Mouse (Mus musculus): ENCODE data around the gene Dnali1. TPM values are rescaled to one million over a fixed set of nuclear protein-coding genes. Genes with fewer than 3 reads are reported as not detected.
A peak's percentile ranks its signal among the peaks of the same experiment; 100 is the strongest.

Gene Dnali1
- 0.41 and 0.51 TPM in 2 replicates for polyA plus RNA-seq (2015; fragmentation: Nextera tagmentation; extraction: Ambion mirVana)

GRCm38 (mm10) chr4:125065517-125066307 is at the start of gene Dnali1:
TSS of gene Dnali1 (minus strand) at chr4:125065703.
- 2% methylated on average over 26 of the region's 26 CpGs for whole genome bisulfite sequencing
- Histone ChIP-seq H3K4me2 (ENCODE audit: low read length) (peak within 1 kb of the TSS; percentile 94), H3K36me3 (ENCODE audit: control insufficient read depth, insufficient read depth) (peaks cover 1% of the 10 kb centered on the region; the same call in 1 of the 2 replicates), H3K9ac (replicated peaks; ENCODE audit: low read depth, low read length) (peak within 1 kb of the TSS; percentile 72), H3K4me3 (replicated peaks; ENCODE audit: low read length) (peak within 1 kb of the TSS; percentile 74), H3K27me3 (replicated peaks; ENCODE audit: control insufficient read depth, insufficient read depth, low read length) (no peaks in the 10 kb centered on the region), H3K9me3 (ENCODE audit: control insufficient read depth, low read length) (no peaks in the 10 kb centered on the region), H3K4me1 (replicated peaks; ENCODE audit: control insufficient read depth, insufficient read depth, low read length) (peaks cover 16% of the 10 kb centered on the region), H3K27ac (ENCODE audit: low read length) (no peak within 1 kb of the TSS)
- ATAC-seq = peak; percentile 39; the same call in 1 of the 2 replicates

DNA sequence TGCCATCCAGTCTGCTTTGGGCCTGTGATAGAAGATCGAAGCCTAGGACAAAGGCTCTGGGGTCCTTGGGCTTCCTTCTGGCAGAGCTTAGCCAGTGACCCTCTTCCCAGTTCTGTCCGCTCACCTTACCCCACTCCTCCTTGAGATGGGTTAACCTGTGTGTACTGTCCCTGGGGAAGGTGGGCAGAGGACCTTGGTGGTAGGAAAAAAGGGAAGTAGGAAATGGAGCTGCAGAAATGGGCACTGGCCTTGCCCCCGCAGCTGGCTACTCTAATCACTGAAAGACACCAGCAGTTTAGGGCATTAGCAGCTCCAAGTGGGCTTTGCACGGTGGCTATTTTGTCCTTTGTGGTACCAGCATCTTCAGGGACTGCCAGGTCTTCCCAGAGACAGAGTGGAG is 49.6 kb upstream of the Dnali1 start:
- no peaks in the 10 kb centered on the region for H3K9me3 ChIP-seq (ENCODE audit: control insufficient read depth, low read length)
- no peak overlapping the region for H3K9ac ChIP-seq (replicated peaks; ENCODE audit: low read depth, low read length)

GRCm38 (mm10) chr4:125114638-125115037 is 49.1 kb upstream of the Dnali1 start:
- H3K9ac ChIP-seq (replicated peaks; ENCODE audit: low read depth, low read length) = no peak overlapping the region
- no peaks in the 10 kb centered on the region for H3K36me3 ChIP-seq (ENCODE audit: control insufficient read depth, insufficient read depth)
- ATAC-seq = peak; percentile 69
- no peak overlapping the region for H3K4me2 ChIP-seq (ENCODE audit: low read length)
- H3K4me3 ChIP-seq (replicated peaks; ENCODE audit: low read length) = no peak overlapping the region
- H3K27me3 ChIP-seq (replicated peaks; ENCODE audit: control insufficient read depth, insufficient read depth, low read length) = no peaks in the 10 kb centered on the region
- H3K4me1 ChIP-seq (replicated peaks; ENCODE audit: control insufficient read depth, insufficient read depth, low read length) = peaks cover 14% of the 10 kb centered on the region
- no peaks in the 10 kb centered on the region for H3K9me3 ChIP-seq (ENCODE audit: control insufficient read depth, low read length)
- no peak overlapping the region for H3K27ac ChIP-seq (ENCODE audit: low read length)
- WGBS = 10% methylated on average over 6 of the region's 6 CpGs

More for the DNA sequence above, 49.6 kb upstream of the Dnali1 start:
- WGBS = 77% methylated on average over 4 of the region's 4 CpGs
- Histone ChIP-seq H3K36me3 (ENCODE audit: control insufficient read depth, insufficient read depth) (no peaks in the 10 kb centered on the region), H3K4me2 (ENCODE audit: low read length) (no peak overlapping the region), H3K27ac (ENCODE audit: low read length) (no peak overlapping the region), H3K27me3 (replicated peaks; ENCODE audit: control insufficient read depth, insufficient read depth, low read length) (no peaks in the 10 kb centered on the region), H3K4me3 (replicated peaks; ENCODE audit: low read length) (no peak overlapping the region), H3K4me1 (replicated peaks; ENCODE audit: control insufficient read depth, insufficient read depth, low read length) (peaks cover 14% of the 10 kb centered on the region)
- no peak for ATAC-seq

DNA sequence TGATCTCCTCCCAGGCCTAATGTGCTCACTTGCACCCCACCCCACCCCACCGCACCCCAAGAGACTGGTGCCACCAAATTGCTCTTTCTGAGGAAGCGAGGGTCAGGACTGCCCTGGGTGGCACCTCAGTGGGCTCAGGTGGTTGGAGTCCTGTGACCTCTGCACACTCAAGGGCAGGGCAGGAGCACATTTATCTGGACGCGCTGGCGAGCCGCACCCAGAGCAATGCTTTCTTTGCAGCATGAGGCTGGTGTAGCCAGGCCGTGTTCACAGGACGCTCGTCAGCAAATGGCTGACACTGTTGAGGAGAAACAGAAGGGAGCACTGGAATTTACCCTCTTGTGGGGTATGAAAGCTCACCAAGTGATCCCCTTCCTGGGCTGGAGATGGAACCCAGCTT is 39.9 kb upstream of the Dnali1 start:
- peaks cover 11% of the 10 kb centered on the region for H3K36me3 ChIP-seq (ENCODE audit: control insufficient read depth, insufficient read depth)

DNA sequence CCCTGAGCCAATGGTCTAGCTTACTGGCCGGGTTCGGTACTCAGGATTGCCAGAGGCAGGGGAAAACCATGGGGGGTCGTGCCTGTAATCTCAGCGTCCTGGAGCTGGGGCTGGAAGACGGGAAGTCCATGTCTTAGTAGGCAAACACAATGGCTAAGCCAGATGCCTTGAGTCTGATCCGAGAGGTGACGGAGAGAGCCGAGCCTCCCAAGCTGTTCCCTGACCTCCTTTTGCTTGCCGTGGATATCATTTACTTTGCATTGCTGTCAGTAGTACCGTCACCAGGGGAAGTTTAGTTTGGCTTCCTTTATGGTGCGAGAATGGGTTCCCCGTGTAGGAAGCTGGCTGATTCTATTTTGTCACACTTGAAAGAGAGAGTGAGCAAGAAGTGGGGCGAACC is 35.8 kb upstream of the Dnali1 start:
- WGBS = 69% methylated on average over 13 of the region's 13 CpGs
- Histone ChIP-seq H3K36me3 (ENCODE audit: control insufficient read depth, insufficient read depth) (peaks cover 11% of the 10 kb centered on the region), H3K4me1 (replicated peaks; ENCODE audit: control insufficient read depth, insufficient read depth, low read length) (peaks cover 3% of the 10 kb centered on the region; the same call in 1 of the 2 replicates), H3K9me3 (ENCODE audit: control insufficient read depth, low read length) (no peaks in the 10 kb centered on the region), H3K27ac (ENCODE audit: low read length) (no peak overlapping the region), H3K4me3 (replicated peaks; ENCODE audit: low read length) (no peak overlapping the region), H3K27me3 (replicated peaks; ENCODE audit: control insufficient read depth, insufficient read depth, low read length) (no peaks in the 10 kb centered on the region), H3K4me2 (ENCODE audit: low read length) (no peak overlapping the region), H3K9ac (replicated peaks; ENCODE audit: low read depth, low read length) (no peak overlapping the region)
- ATAC-seq = no peak

More for the DNA sequence above, 39.9 kb upstream of the Dnali1 start:
- 97% methylated on average over 9 of the region's 9 CpGs for WGBS
- no peak overlapping the region for H3K4me2 ChIP-seq (ENCODE audit: low read length)
- H3K4me1 ChIP-seq (replicated peaks; ENCODE audit: control insufficient read depth, insufficient read depth, low read length) = no peaks in the 10 kb centered on the region
- H3K27ac ChIP-seq (ENCODE audit: low read length) = no peak overlapping the region
- no peaks in the 10 kb centered on the region for H3K27me3 ChIP-seq (replicated peaks; ENCODE audit: control insufficient read depth, insufficient read depth, low read length)
- no peak overlapping the region for H3K4me3 ChIP-seq (replicated peaks; ENCODE audit: low read length)
- H3K9ac ChIP-seq (replicated peaks; ENCODE audit: low read depth, low read length) = no peak overlapping the region
- H3K9me3 ChIP-seq (ENCODE audit: control insufficient read depth, low read length) = no peaks in the 10 kb centered on the region
- no peak for ATAC-seq

- H3K4me1 ChIP-seq (replicated peaks; ENCODE audit: control insufficient read depth, insufficient read depth, low read length) = peaks cover 3% of the 10 kb centered on the region; the same call in 1 of the 2 replicates
- H3K4me2 ChIP-seq (ENCODE audit: low read length) = no peak overlapping the region
- WGBS = 9% methylated on average over 8 of the region's 8 CpGs
- no peaks in the 10 kb centered on the region for H3K27me3 ChIP-seq (replicated peaks; ENCODE audit: control insufficient read depth, insufficient read depth, low read length)
- H3K9me3 ChIP-seq (ENCODE audit: control insufficient read depth, low read length) = no peaks in the 10 kb centered on the region
- ATAC-seq = peak; percentile 59; the same call in 1 of the 2 replicates
- H3K4me3 ChIP-seq (replicated peaks; ENCODE audit: low read length) = no peak overlapping the region
- H3K27ac ChIP-seq (ENCODE audit: low read length) = no peak overlapping the region
- no peak overlapping the region for H3K9ac ChIP-seq (replicated peaks; ENCODE audit: low read depth, low read length)
- H3K36me3 ChIP-seq (ENCODE audit: control insufficient read depth, insufficient read depth) = peaks cover 8% of the 10 kb centered on the region
Observed at GRCm38 (mm10) chr4:125099458-125099857, 34.0 kb upstream of the Dnali1 start.

DNA sequence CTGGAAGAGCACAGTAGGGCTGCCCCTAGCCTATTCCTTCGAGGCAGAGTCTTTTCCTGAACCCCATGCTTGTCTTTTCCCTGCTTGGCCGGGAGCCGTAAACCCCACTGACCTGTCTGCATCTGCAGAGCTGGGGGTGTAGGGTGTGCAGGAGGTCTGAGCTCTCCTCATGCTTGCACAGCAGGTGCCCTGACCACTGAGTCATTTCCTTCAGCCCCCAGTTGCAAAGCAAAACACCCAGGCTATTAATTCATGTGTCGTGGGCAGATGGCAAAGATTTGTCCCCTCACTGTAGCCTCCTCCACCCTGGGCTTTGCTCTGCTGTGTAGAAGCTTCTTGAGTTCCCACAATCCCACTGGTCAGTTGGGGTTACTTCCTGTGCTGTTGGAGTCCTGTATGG is 31.9 kb upstream of the Dnali1 start:
- Histone ChIP-seq H3K4me2 (ENCODE audit: low read length) (no peak overlapping the region), H3K27me3 (replicated peaks; ENCODE audit: control insufficient read depth, insufficient read depth, low read length) (no peaks in the 10 kb centered on the region), H3K27ac (ENCODE audit: low read length) (no peak overlapping the region), H3K4me1 (replicated peaks; ENCODE audit: control insufficient read depth, insufficient read depth, low read length) (peaks cover 3% of the 10 kb centered on the region; the same call in 1 of the 2 replicates), H3K4me3 (replicated peaks; ENCODE audit: low read length) (no peak overlapping the region), H3K9ac (replicated peaks; ENCODE audit: low read depth, low read length) (no peak overlapping the region), H3K36me3 (ENCODE audit: control insufficient read depth, insufficient read depth) (peaks cover 1% of the 10 kb centered on the region; the same call in 1 of the 2 replicates), H3K9me3 (ENCODE audit: control insufficient read depth, low read length) (no peaks in the 10 kb centered on the region)
- no peak for ATAC-seq
- 92% methylated on average over 4 of the region's 4 CpGs for WGBS

GRCm38 (mm10) chr4:125096066-125096465 is 30.6 kb upstream of the Dnali1 start:
- no peak for ATAC-seq
- H3K9ac ChIP-seq (replicated peaks; ENCODE audit: low read depth, low read length) = no peak overlapping the region

DNA sequence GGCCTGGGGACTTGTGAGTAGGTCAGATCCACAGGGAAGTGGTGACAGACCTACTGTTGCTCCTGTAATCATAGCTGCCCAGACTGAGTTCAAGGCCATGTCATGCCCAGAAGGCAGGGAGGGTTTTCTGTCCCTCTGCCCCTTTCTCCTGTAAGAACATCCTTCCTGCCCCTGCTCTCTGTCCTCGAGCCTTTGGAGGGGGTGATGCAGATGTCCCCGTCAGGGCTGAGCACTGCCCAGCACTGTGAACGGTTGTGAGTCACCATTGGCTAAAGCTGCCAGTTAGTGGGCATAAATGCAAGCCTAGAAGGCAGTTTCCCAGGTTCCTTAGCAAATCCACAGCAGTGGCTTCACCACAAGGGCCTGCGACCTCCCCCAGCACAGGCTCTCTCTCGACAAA is 27.5 kb upstream of the Dnali1 start:
- Histone ChIP-seq H3K27me3 (replicated peaks; ENCODE audit: control insufficient read depth, insufficient read depth, low read length) (no peaks in the 10 kb centered on the region), H3K4me1 (replicated peaks; ENCODE audit: control insufficient read depth, insufficient read depth, low read length) (no peaks in the 10 kb centered on the region), H3K9me3 (ENCODE audit: control insufficient read depth, low read length) (no peaks in the 10 kb centered on the region), H3K36me3 (ENCODE audit: control insufficient read depth, insufficient read depth) (peaks cover 23% of the 10 kb centered on the region), H3K9ac (replicated peaks; ENCODE audit: low read depth, low read length) (no peak overlapping the region), H3K4me2 (ENCODE audit: low read length) (no peak overlapping the region), H3K4me3 (replicated peaks; ENCODE audit: low read length) (no peak overlapping the region), H3K27ac (ENCODE audit: low read length) (no peak overlapping the region)
- no peak for ATAC-seq
- 90% methylated on average over 5 of the region's 5 CpGs for WGBS

More at GRCm38 (mm10) chr4:125096066-125096465, 30.6 kb upstream of the Dnali1 start:
- 92% methylated on average over 5 of the region's 5 CpGs for WGBS
- Histone ChIP-seq H3K27ac (ENCODE audit: low read length) (no peak overlapping the region), H3K27me3 (replicated peaks; ENCODE audit: control insufficient read depth, insufficient read depth, low read length) (no peaks in the 10 kb centered on the region), H3K4me3 (replicated peaks; ENCODE audit: low read length) (no peak overlapping the region), H3K9me3 (ENCODE audit: control insufficient read depth, low read length) (no peaks in the 10 kb centered on the region), H3K4me2 (ENCODE audit: low read length) (no peak overlapping the region), H3K4me1 (replicated peaks; ENCODE audit: control insufficient read depth, insufficient read depth, low read length) (peaks cover 3% of the 10 kb centered on the region; the same call in 1 of the 2 replicates), H3K36me3 (ENCODE audit: control insufficient read depth, insufficient read depth) (peaks cover 9% of the 10 kb centered on the region)
